Mouse (Mus musculus): ENCODE measurements around the gene Mptx1. TPM values are rescaled to one million over a fixed set of nuclear protein-coding genes. Genes with fewer than 3 reads are reported as not detected.
"Not testable (repeated sequence)": the region's sequence is repeated elsewhere in the genome, so short reads cannot be mapped to it uniquely, and the experiment has no call there.

The Mptx1 gene
- polyA plus RNA-seq (2015; fragmentation: Nextera tagmentation; extraction: Ambion mirVana): not detected in 2 replicates

DNA sequence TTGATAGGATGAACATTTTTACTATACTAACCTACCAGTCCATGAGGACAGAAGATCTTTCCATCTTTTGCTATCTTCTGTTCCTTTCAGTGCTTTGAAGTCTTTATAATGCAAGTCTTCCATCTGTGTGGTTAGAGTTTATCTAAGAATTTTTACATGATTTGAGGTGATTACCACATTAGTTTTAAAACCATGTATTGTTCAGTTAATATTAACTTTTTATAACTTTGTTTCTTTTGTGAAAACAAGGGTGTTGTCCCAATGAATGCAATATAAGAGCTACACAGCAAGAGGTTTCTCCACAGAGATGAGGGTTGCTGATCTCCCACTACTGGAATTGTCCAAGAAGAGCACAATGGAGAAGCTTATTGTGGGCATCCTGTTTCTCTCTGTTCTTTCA is at the start of gene Mptx1:
Mptx1 (plus strand) TSS at position 301 of the 400 bp plus-strand sequence.
- H3K36me3 ChIP-seq: no peaks in the 10 kb centered on the region
- H3K27ac ChIP-seq (replicated peaks): no peak within 1 kb of the TSS
- no peaks in the 10 kb centered on the region for H3K27me3 ChIP-seq
- H3K4me1 ChIP-seq (replicated peaks): no peaks in the 10 kb centered on the region
- no peak within 1 kb of the TSS for H3K9ac ChIP-seq
- no peak within 1 kb of the TSS for H3K4me3 ChIP-seq
- no peak within 1 kb of the TSS for H3K4me2 ChIP-seq
- no peak for ATAC-seq (ENCODE audit: low read depth)
- no peaks in the 10 kb centered on the region for H3K9me3 ChIP-seq

DNA sequence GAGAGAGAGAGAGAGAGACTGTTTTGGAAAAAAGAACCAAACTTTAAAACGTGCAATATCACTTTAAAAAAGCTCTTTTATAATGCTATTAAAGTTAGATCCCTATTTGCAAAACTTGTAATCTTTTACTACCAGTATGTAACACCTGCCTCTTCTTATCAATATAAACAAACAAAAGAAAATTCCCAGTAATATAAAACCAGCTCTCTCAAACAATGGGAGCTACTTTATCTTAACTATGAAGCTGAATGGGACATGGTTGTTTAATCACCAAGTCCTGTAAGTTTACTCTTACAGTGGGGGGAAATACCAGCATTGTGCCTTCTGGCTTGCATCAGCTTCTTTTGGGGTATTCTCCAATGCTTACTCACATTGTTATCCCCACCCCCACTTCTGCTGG is 27.2 kb upstream of the Mptx1 start:
- H3K4me2 ChIP-seq: no peak overlapping the region
- 64% methylated on average over 1 of the region's 1 CpGs for WGBS
- no peak for ATAC-seq (ENCODE audit: low read depth)
- H3K4me3 ChIP-seq: no peak overlapping the region
- no peak overlapping the region for H3K27ac ChIP-seq (replicated peaks)
- no peaks in the 10 kb centered on the region for H3K27me3 ChIP-seq
- H3K9ac ChIP-seq: no peak overlapping the region
- H3K9me3 ChIP-seq: no peaks in the 10 kb centered on the region
- H3K36me3 ChIP-seq: no peaks in the 10 kb centered on the region
- H3K4me1 ChIP-seq (replicated peaks): no peaks in the 10 kb centered on the region

DNA sequence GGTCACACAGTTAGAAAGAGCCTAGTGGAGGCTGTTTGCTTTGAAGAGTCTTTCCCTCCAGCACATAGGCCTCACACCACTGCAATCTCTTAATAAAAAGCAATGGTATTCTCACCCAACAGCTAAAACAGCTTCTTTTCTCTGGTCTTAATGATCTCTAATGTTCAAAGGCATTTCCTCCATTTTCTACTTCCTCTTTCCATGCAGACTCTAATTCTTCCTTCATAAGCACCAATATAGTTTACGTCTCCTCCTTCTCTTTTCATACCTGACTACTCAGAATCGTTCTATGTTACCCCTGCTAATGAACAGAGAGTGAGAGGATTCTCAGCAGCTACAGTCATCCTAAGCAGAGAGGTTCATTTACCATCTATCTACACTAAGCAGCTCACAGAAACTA is 13.0 kb upstream of the Mptx1 start:
- Histone ChIP-seq H3K27ac (replicated peaks) (no peak overlapping the region), H3K9ac (no peak overlapping the region), H3K4me3 (no peak overlapping the region), H3K4me1 (replicated peaks) (no peaks in the 10 kb centered on the region), H3K4me2 (no peak overlapping the region), H3K36me3 (no peaks in the 10 kb centered on the region), H3K9me3 (no peaks in the 10 kb centered on the region), H3K27me3 (no peaks in the 10 kb centered on the region)
- 78% methylated on average over 2 of the region's 2 CpGs for WGBS
- no peak for ATAC-seq (ENCODE audit: low read depth)

DNA sequence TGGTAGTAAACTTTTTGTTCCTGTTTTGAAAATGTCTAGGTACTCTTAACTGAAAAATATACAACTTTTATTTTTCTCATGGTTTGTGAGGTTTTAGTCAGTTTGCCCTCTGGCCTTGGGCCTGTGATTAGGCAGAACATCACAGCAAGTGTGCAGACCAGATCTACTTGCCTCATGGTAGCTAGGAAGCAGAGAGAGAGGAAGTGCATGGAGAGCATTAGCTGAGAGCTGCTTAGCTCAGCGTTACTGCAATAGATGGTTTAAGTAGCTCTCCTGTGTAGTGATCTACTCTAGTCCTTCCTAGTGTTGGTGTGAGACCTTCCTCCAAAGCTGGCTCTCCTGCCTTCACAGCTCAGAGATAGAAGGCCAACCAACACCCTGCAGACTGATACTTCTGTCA is 23.3 kb downstream of the Mptx1 start:
- H3K4me2 ChIP-seq; H3K4me3 ChIP-seq; H3K4me1 ChIP-seq (replicated peaks); H3K36me3 ChIP-seq; H3K9ac ChIP-seq; H3K9me3 ChIP-seq; ATAC-seq (ENCODE audit: low read depth); H3K27ac ChIP-seq (replicated peaks); H3K27me3 ChIP-seq: not testable (repeated sequence)
- 89% methylated on average over 1 of the region's 1 CpGs for WGBS

DNA sequence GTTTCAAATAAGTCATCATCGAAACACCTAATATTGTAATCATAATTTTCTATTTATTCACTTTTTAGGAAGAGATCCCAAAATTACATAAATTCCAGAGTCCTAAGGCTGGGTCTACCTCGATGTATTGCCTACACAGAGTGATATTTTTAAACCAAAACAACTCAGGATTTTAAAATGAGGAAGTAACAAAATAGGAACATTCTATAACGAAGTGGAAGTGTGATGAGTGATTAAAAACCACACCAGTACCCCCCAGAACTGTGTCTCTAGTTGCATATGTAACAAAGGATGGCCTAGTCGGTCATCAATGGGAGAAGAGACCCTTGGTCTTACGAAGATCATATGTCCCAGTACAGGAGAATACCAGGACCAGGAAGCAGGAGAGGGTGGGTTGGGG is 24.3 kb downstream of the Mptx1 start:
- Histone ChIP-seq H3K4me1 (replicated peaks) (no peaks in the 10 kb centered on the region), H3K9ac (no peak overlapping the region), H3K27me3 (no peaks in the 10 kb centered on the region), H3K4me3 (no peak overlapping the region), H3K9me3 (no peaks in the 10 kb centered on the region), H3K27ac (replicated peaks) (no peak overlapping the region), H3K4me2 (no peak overlapping the region), H3K36me3 (no peaks in the 10 kb centered on the region)
- 75% methylated on average over 5 of the region's 5 CpGs for WGBS
- ATAC-seq (ENCODE audit: low read depth): no peak

DNA sequence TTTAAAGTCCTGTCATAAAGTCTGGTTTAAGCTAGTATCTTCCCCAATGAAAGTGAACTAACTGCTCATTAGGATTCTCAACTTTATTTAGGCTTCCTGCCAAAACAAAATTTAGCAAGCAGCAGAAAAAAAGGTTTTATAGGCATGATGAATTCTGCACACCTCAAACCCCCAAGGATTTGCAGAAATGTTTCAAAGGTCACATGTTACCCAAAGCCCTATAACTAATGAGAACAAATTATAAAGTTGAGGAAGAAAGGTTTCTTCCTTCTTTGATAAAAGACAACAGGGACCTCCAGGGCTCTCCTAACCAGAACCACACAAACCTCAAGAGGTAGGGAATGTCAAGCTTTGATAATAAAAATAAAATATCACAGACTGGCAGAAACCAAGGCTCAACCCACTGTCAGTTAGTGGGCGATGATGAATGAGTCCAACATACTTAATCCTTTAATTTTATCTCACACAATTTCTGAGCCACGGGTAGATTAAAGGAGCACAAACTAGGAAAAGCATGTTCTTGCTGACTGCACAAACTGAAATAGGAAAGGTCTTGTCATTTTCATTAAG is 34.6 kb downstream of the Mptx1 start, which contains the start of gene Olfr417:
Olfr417 (plus strand) TSS at position 241 of the 570 bp plus-strand sequence.
- H3K4me1 ChIP-seq (replicated peaks): no peaks in the 10 kb centered on the region
- WGBS: 81% methylated on average over 2 of the region's 2 CpGs
- no peak within 1 kb of the TSS for H3K27ac ChIP-seq (replicated peaks)

DNA sequence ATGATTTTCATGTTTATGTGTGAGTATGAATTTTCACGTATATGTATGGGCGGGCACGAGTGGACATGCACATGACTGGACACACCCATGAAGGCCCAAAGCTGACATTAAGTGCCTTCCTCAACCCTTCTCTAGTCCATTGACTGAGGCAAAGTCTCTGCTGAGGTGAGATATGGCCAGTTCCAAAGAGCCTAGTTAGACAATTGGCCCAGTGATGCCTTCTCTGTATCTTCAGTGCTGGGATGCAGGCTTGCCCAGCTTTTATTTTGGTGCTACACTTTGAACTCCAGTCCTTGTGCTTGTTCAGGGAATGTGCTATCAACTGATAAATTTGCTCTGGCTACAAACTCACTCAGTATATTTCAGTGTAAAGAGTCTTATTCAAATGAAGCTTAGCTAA is 43.5 kb downstream of the Mptx1 start:
- H3K27me3 ChIP-seq: no peaks in the 10 kb centered on the region
- H3K9ac ChIP-seq: no peak overlapping the region
- no peaks in the 10 kb centered on the region for H3K36me3 ChIP-seq
- H3K4me1 ChIP-seq (replicated peaks): no peaks in the 10 kb centered on the region
- ATAC-seq (ENCODE audit: low read depth): no peak
- no peak overlapping the region for H3K4me3 ChIP-seq
- WGBS: 93% methylated on average over 3 of the region's 3 CpGs
- no peak overlapping the region for H3K27ac ChIP-seq (replicated peaks)
- no peaks in the 10 kb centered on the region for H3K9me3 ChIP-seq
- H3K4me2 ChIP-seq: no peak overlapping the region

More for the DNA sequence above, 34.6 kb downstream of the Mptx1 start, which contains the start of gene Olfr417:
- no peaks in the 10 kb centered on the region for H3K36me3 ChIP-seq
- no peak within 1 kb of the TSS for H3K4me3 ChIP-seq
- no peaks in the 10 kb centered on the region for H3K27me3 ChIP-seq
- H3K9ac ChIP-seq: no peak within 1 kb of the TSS
- no peaks in the 10 kb centered on the region for H3K9me3 ChIP-seq
- no peak for ATAC-seq (ENCODE audit: low read depth)
- H3K4me2 ChIP-seq: no peak within 1 kb of the TSS

Other genes starting within 250 kb of the Mptx1 start
- not detected in 2 replicates for gene Olfr429, start 246.2 kb upstream of the Mptx1 start, polyA plus RNA-seq (2015; fragmentation: Nextera tagmentation; extraction: Ambion mirVana)
- not detected in 2 replicates for gene Olfr427, start 233.6 kb upstream of the Mptx1 start, polyA plus RNA-seq (2015; fragmentation: Nextera tagmentation; extraction: Ambion mirVana)
- not detected in 2 replicates for gene Olfr231, start 209.4 kb upstream of the Mptx1 start, polyA plus RNA-seq (2015; fragmentation: Nextera tagmentation; extraction: Ambion mirVana)
- gene Olfr424, start 199.0 kb upstream of the Mptx1 start, polyA plus RNA-seq (2015; fragmentation: Nextera tagmentation; extraction: Ambion mirVana): not detected in 2 replicates
- gene Olfr420, start 174.9 kb upstream of the Mptx1 start, polyA plus RNA-seq (2015; fragmentation: Nextera tagmentation; extraction: Ambion mirVana): not detected in 2 replicates
- gene Spta1, start 157.7 kb upstream of the Mptx1 start, polyA plus RNA-seq (2015; fragmentation: Nextera tagmentation; extraction: Ambion mirVana): 0.12 and 0.14 TPM in 2 replicates
- not detected in 2 replicates for gene Olfr419, start 78.5 kb upstream of the Mptx1 start, polyA plus RNA-seq (2015; fragmentation: Nextera tagmentation; extraction: Ambion mirVana)
- gene Olfr417, start 34.6 kb downstream of the Mptx1 start, polyA plus RNA-seq (2015; fragmentation: Nextera tagmentation; extraction: Ambion mirVana): not detected in 2 replicates
- not detected in 2 replicates for gene Olfr248, start 60.5 kb downstream of the Mptx1 start, polyA plus RNA-seq (2015; fragmentation: Nextera tagmentation; extraction: Ambion mirVana)
- gene Olfr414, start 93.5 kb downstream of the Mptx1 start, polyA plus RNA-seq (2015; fragmentation: Nextera tagmentation; extraction: Ambion mirVana): not detected in 2 replicates
- gene Olfr220, start 111.6 kb downstream of the Mptx1 start, polyA plus RNA-seq (2015; fragmentation: Nextera tagmentation; extraction: Ambion mirVana): not detected in 2 replicates
- gene Fmn2, start 171.3 kb downstream of the Mptx1 start, polyA plus RNA-seq (2015; fragmentation: Nextera tagmentation; extraction: Ambion mirVana): 8.1 and 8.5 TPM in 2 replicates

Measured in neural tube, embryonic 13.5 days (tissue).